Mouse (Mus musculus) spleen, adult 2 months (tissue): ENCODE measurements around the gene Bmf.

Source experiments
- CTCF ChIP-seq: fragments of 200-500 bp; IDR thresholded peaks from 2 replicates; pipeline ENCODE4 v1.5.1; 2011; ENCODE audit warnings: mild to moderate bottlenecking, inconsistent platforms; ENCODE audit not compliant: insufficient read depth, insufficient read length, insufficient replicate concordance; ENCODE audit errors: extremely low read depth
- POLR2A ChIP-seq: fragments of 200-500 bp; IDR thresholded peaks from 2 replicates; pipeline ENCODE4 v1.6.1; 2011; ENCODE audit warnings: low read depth, low read length, inconsistent platforms

GRCm38 (mm10) chr2:118512418-118513377, 36.8 kb downstream of the Bmf start:
- no peak for TF ChIP-seq CTCF
- no peak for TF ChIP-seq POLR2A
